Mouse (Mus musculus): ENCODE measurements around the gene Ndufc2.

Ndufc2 gene

DNA sequence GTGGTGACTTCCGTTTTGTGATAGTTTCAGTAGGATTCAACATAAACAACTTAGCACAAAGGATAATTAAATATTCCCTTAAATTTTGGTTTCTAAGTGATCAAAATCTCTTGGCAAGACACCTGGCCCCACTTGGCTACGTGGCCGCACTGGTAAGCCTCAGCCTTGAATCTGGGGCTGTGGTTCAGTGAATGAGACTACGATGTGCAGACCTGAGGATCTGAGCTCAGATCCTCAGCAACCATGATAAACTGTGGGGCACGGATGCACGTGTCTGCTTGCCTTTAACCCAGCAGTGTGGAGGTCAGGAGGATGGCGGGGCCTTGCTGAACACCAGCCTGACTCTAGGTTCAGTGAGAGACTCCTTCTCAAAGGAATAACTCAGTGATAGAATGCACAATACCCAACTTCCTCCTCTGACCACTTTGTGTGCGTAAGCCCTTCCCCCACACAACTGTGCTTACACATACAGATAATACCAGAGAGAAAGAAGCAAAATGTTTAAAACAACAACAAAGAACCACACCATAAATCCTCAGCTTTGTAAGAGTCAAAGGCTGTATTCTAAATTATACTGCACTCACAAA, 12.1 kb upstream of the Ndufc2 start:
- peak; percentile 51 for DNase-seq

GRCm38 (mm10) chr7:97388541-97388940, 11.3 kb upstream of the Ndufc2 start:
- no peak for DNase-seq

GRCm38 (mm10) chr7:97391293-97392078, 8.3 kb upstream of the Ndufc2 start:
- no peak for DNase-seq

DNA sequence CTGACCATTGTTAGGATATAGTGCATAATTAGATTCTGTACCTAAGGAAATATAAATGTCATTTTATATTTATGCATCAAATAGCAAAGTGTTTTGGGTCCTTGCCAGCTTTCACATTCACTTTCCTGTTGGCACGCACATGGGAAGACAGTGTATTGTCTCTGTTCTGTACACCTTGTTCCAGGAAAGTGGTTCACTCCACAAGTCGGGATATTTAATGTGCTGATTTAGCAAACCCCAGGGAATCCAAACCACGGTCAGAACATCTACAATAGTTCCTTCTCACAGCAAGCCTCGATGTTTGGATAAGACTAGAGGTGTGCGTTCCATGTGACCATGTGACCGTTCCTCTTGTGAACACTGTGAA, 7.7 kb upstream of the Ndufc2 start:
- no peak for DNase-seq

DNA sequence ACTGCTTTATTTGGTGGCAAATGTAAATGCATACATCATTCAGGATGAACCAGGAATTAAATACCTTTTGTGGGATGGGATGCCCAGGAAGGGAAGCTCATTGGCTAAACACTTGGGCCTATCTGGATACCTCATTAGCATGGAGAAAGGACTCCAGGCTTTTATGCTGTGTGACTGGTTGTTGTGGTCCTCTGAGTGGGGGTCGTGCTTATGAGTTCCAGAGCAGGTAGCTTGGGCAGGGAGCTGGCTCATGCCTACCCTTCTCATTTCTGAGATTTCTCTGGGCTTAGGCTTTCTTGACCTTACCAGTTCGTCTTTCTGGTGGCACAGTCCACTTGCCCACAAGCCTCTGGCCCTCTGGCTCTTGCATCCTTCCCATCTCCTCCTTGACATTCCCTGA, 5.4 kb upstream of the Ndufc2 start:
- no peak for DNase-seq

GRCm38 (mm10) chr7:97398943-97399342, 860 bp upstream of the Ndufc2 start:
- DNase-seq = no peak

GRCm38 (mm10) chr7:97407145-97407544, 7.3 kb downstream of the Ndufc2 start:
- DNase-seq = no peak

- DNase-seq = no peak
Measured at GRCm38 (mm10) chr7:97411106-97411505, 11.3 kb downstream of the Ndufc2 start.

GRCm38 (mm10) chr7:97411575-97411974, 11.8 kb downstream of the Ndufc2 start:
- no peak for DNase-seq

- DNase-seq = no peak
Measured at GRCm38 (mm10) chr7:97413981-97414380, 14.2 kb downstream of the Ndufc2 start.

DNA sequence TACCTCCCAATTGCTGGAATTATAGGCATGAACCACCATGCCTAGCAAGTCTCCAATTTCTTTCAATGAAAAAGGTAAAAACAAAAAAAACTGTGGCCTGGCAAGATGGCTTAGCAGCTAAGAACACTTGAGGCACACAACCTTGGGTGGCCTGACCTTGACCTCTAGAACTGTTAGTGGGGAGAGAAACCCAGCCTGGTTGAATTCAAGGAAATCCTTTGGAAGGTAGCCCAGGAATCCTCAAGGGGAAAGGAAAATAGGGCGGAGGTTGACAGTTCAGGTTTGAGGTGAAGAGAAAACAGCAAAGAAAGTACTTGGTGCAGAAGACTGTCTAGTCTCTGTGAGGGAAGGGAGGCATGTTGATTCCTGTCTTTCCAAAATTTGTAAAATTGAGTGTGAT, 14.6 kb downstream of the Ndufc2 start:
- no peak for DNase-seq

GRCm38 (mm10) chr7:97414915-97415687, 15.3 kb downstream of the Ndufc2 start:
- DNase-seq = no peak

DNA sequence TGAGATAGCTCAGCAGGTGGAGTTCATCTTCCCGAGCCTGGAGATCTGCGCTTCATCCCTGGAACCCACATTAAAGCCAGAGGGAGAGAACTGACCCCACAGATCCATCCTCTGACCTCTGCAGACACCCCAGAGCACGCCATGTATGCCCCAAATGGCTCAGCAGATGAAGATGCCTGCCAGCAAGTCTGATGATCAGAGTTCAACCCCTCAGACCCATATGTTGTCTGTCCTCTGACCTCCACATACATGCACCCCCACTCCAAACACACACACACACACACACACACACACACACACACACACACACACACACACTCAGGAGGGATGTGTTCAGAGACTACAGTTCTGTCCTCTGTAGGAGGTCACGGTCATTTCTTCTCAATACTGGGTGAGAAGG, 16.7 kb downstream of the Ndufc2 start:
- no peak for DNase-seq

GRCm38 (mm10) chr7:97416906-97417777, 17.3 kb downstream of the Ndufc2 start, which contains the start of gene Thrsp:
TSS of gene Thrsp (minus strand) at chr7:97417730.
- peak; percentile 98 for DNase-seq

- peak; percentile 52 for DNase-seq
Measured at GRCm38 (mm10) chr7:97418717-97419116, 18.9 kb downstream of the Ndufc2 start.

- DNase-seq = no peak
Measured at GRCm38 (mm10) chr7:97419163-97419562, 19.4 kb downstream of the Ndufc2 start.

GRCm38 (mm10) chr7:97420406-97420805, 20.6 kb downstream of the Ndufc2 start:
- peak; percentile 47 for DNase-seq

- peak; percentile 80 for DNase-seq
Measured at GRCm38 (mm10) chr7:97420958-97421651, 21.3 kb downstream of the Ndufc2 start.

DNA sequence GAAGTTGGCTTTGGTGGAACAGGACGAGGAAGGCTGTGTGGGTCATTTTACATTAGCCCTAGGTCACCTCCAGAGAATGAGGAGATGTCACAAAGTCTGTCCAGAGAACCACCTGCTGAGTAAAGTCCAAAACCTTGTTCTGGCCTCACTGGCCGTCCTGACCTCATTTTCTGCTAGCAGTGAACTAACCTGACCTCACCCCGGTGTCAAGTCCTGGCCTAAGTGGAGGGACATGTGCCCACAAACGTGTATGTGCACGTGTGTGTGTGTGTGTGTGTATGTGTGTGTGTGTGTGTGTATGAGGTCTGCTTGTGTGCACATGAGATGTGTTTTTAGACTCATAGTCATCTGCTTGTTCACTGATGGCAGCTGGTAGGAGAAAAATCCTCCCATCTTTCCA, 24.0 kb downstream of the Ndufc2 start:
- peak; percentile 26 for DNase-seq

DNA sequence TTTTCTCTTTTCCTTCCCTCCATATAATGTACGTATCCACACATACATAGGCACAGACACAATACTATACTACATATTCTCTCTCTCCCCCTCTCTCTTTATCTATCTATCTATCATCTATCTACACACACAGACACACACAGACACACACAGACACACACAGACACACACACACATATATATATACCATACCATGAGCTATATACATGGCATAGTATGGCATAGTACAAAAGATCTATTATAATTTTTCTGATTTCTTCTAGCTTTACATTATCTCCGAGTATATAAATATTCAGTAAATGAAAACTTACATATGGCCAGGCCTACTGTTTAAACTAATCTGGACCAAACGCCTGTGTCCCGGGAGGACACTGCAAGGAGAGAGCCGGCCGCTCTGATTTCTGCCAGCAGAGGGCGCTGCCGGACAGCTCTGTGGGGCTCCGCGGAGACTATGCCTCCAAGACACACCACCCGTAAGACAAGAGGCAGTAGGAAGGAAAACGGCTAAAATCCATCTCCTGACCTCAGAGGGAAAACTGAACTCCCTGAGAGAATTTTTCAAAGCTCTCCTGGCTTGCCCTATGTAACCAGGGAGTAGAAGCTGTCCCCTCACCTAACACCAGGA, 24.9 kb downstream of the Ndufc2 start:
- peak; percentile 93 for DNase-seq

- peak; percentile 65 for DNase-seq
Measured at GRCm38 (mm10) chr7:97426566-97426965, 26.8 kb downstream of the Ndufc2 start.

DNA sequence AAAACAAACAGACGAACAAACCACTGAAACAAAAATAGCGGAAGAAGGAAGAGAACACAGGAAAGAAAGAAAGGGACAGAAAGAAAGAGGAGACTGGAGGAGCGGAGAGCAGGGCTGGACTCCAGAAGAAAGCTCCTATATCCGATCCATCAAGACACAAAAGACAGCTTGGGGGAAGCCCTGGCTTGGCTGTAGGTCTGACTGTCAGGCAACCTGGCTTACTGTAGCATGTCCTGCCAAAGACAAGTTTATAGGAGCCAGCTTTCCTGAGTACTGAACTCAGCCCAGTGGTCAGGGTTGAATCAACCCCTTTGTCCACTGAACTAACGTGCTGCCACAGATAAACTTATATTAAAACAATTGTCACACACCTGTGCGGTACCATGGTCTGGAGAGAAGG, 27.5 kb downstream of the Ndufc2 start:
- no peak for DNase-seq

Data from cerebellum, adult 9-10 months (tissue).